15 mouse cellular contexts compared by ENCODE assay signal in genomic region chr4:86391176-86391575, GRCm38 (mm10).
"Had no signal": no experiment of that assay in that cellular context is flagged by ENCODE, and none has a peak within 500 bp of the region (broad histone marks: within the 10 kb centered on the region; RNA-seq: fewer than 3 reads in every experiment).

No protein-coding gene starts in this region.

- H3K36me3 ChIP-seq: kidney, embryonic 15.5 days; midbrain, embryonic 10.5 days; neural tube, embryonic 15.5 days had no signal

- H3K27me3 ChIP-seq: kidney, embryonic 15.5 days; limb, embryonic 13.5 days; neural tube, embryonic 15.5 days had no signal

- H3K4me1 ChIP-seq: midbrain, embryonic 10.5 days; neural tube, embryonic 15.5 days had no signal

- H3K9ac ChIP-seq: kidney, embryonic 15.5 days; limb, embryonic 13.5 days; liver, embryonic 14.5 days; neural tube, embryonic 15.5 days had no signal

- H3K4me3 ChIP-seq: kidney, embryonic 15.5 days; limb, embryonic 13.5 days; midbrain, embryonic 10.5 days; myocyte; neural tube, embryonic 15.5 days had no signal

- DNase-seq: kidney, postnatal 14 days; left cerebral cortex, postnatal 4 days; lung, adult 18-20 months; lung, postnatal 36 days; midbrain, embryonic 14.5 days; right cerebral cortex, adult 18-20 months; right cerebral cortex, postnatal 25 days; thymus, adult 18-20 months; thymus, postnatal 14 days had no signal

- H3K9me3 ChIP-seq: kidney, embryonic 15.5 days; limb, embryonic 13.5 days; midbrain, embryonic 10.5 days; neural tube, embryonic 15.5 days had no signal

- H3K27ac ChIP-seq: kidney, embryonic 15.5 days; limb, embryonic 13.5 days; liver, embryonic 14.5 days; midbrain, embryonic 10.5 days; neural tube, embryonic 15.5 days had no signal

- H3K4me2 ChIP-seq: kidney, embryonic 15.5 days; limb, embryonic 13.5 days; neural tube, embryonic 15.5 days had no signal
